Mouse (Mus musculus) stomach, postnatal 0 days (tissue): Measurements from ENCODE around the gene Pdlim7.

Experiments used
- CTCF ChIP-seq: IDR thresholded peaks from 2 replicates; pipeline ENCODE4 v1.5.1; 2016; ENCODE audit warnings: antibody characterized with exemption, low read depth, mild to moderate bottlenecking, moderate library complexity
- EP300 ChIP-seq: optimal IDR thresholded peaks from 2 replicates; pipeline ENCODE3; 2016; ENCODE audit warnings: antibody characterized with exemption

DNA sequence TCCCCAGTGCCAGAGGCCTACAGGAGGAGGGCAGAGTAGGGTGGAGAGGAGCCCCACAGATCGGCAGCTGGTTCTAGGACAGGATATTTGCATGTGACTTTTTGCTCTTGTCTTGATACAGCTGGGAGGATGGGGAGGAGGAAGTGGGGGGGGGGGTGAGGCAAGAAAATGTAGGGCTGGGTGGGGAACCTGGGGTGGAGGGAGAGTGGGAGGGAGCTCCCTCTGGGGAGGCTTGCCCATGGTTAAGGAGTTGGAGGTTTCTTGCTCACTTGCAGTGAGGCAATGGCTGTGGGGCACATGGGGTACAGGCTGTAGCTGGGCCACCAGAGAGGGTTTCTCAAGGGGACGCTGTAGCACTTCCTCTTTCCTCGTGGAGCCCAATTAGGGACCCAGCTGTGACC, 65.9 kb downstream of the Pdlim7 start:
- TF ChIP-seq CTCF (no peak), EP300 (no peak)
